Mouse (Mus musculus) midbrain, postnatal 0 days (tissue): Measurements from ENCODE around the gene Kif11. TPM values are rescaled to one million over a fixed set of nuclear protein-coding genes. Genes with fewer than 3 reads are reported as not detected.

Experiments used
- ATAC-seq: fragments of 200-750 bp; cut with Nextera tagmentation; 2 replicates; pipeline ENCODE4 v1.8.0; 2017; ENCODE audit warnings: moderate number of reproducible peaks, mild to moderate bottlenecking, moderate TSS enrichment, moderate library complexity; ENCODE audit not compliant: low FRiP score
- DNase-seq: peaks from one replicate; pipeline ENCODE4 v3.0.0-alpha.2; 2015; ENCODE audit warnings: low spot score
- H3K27ac ChIP-seq: fragments of 300-500 bp; sonication (generic); 2 replicates; pipeline ENCODE4 v1.5.1; 2014; ENCODE audit warnings: low read depth, mild to moderate bottlenecking, low read length, mixed read lengths
- H3K27me3 ChIP-seq: fragments of 300-500 bp; sonication (generic); 2 replicates; pipeline ENCODE4 v1.6.1; 2014; ENCODE audit warnings: low read length, control low read depth, mixed read lengths; ENCODE audit not compliant: insufficient read depth
- H3K36me3 ChIP-seq: fragments of 300-500 bp; sonication (generic); 2 replicates; pipeline ENCODE4 v1.6.1; 2014; ENCODE audit warnings: low read length, control low read depth, mixed read lengths; ENCODE audit not compliant: insufficient read depth
- H3K4me1 ChIP-seq: fragments of 300-500 bp; sonication (generic); 2 replicates; pipeline ENCODE4 v1.6.1; 2014; ENCODE audit warnings: mild to moderate bottlenecking, control low read depth, antibody characterized with exemption, low read length, mixed read lengths; ENCODE audit not compliant: insufficient read depth
- H3K4me2 ChIP-seq: fragments of 300-500 bp; sonication (generic); 2 replicates; pipeline ENCODE4 v1.6.1; 2014; ENCODE audit warnings: low read depth, mild to moderate bottlenecking, low read length, mixed read lengths; ENCODE audit not compliant: poor library complexity, severe bottlenecking
- H3K4me3 ChIP-seq: fragments of 300-500 bp; sonication (generic); 2 replicates; pipeline ENCODE4 v1.5.1; 2014; ENCODE audit warnings: low read depth, mild to moderate bottlenecking, low read length, moderate library complexity
- H3K9ac ChIP-seq: fragments of 300-500 bp; sonication (generic); replicated peaks from 2 replicates; pipeline ENCODE4 v1.6.1; 2014; ENCODE audit warnings: mild to moderate bottlenecking, low read length, moderate library complexity, mixed read lengths; ENCODE audit not compliant: poor library complexity, severe bottlenecking
- H3K9me3 ChIP-seq: fragments of 300-500 bp; sonication (generic); 2 replicates; pipeline ENCODE4 v1.6.1; 2016; ENCODE audit warnings: low read length, control low read depth
- CTCF ChIP-seq: IDR thresholded peaks from 2 replicates; pipeline ENCODE4 v1.5.1; 2016; ENCODE audit warnings: antibody characterized with exemption, mild to moderate bottlenecking
- WGBS: fragments of 180-500 bp; shearing (Covaris S2); extraction: QIAGEN DNeasy Blood & Tissue Kit; methylation state at CpG from one replicate; pipeline ENCODE4 v1.1.7; 2014; 5-methylcytosine and 5-hydroxymethylcytosine counted together
- polyA plus RNA-seq: library from polyadenylated mRNA; unstranded; fragments of >200 nt; fragmentation: Nextera tagmentation; extraction: Ambion mirVana; gene quantifications from 2 replicates; pipeline ENCODE4 v1.2.1, GENCODE M21; 2015
- total RNA-seq: library from RNA; depleted of rRNA; stranded (reverse); fragments of >200 nt; gene quantifications from 2 replicates; pipeline ENCODE4 v1.2.3, GENCODE M21; 2014

Kif11 gene
- total and polyA plus RNA-seq, 2 experiments from 2014 or later, result 2.9 to 7.5 TPM

GRCm38 (mm10) chr19:37386126-37386525 is 9.9 kb downstream of the Kif11 start:
- TF ChIP-seq CTCF, result no peak
- H3K27ac ChIP-seq, result no peak overlapping the region
- no peak overlapping the region for H3K4me2 ChIP-seq
- no peaks in the 10 kb centered on the region for H3K36me3 ChIP-seq
- H3K4me3 ChIP-seq, result no peak overlapping the region
- DNase-seq (no peak), ATAC-seq (no peak)
- 83% methylated on average over 3 of the region's 3 CpGs for WGBS
- no peak overlapping the region for H3K9ac ChIP-seq
- H3K9me3 ChIP-seq, result no peaks in the 10 kb centered on the region
- H3K27me3 ChIP-seq, result no peaks in the 10 kb centered on the region
- no peaks in the 10 kb centered on the region for H3K4me1 ChIP-seq

DNA sequence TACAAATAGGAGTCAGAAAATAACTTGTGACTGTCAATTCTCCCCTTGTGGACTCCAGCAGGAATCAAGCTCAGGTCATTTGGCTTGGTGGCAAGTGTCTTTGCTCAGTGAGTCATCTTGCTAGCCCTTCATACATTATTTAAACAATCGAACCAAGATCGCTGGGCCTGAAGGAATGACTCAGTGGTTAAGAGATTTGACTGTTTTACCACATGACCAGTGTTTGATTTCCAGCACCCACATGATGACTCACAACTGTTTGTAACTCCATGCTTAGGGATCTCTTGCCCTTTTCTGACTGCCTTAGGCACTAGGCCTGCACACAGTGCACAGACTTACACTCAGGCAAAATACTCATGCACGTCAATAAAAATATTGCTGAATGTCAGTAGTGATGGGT is 15.7 kb downstream of the Kif11 start:
- WGBS, result over 99% methylated on average over 3 of the region's 3 CpGs
- Histone ChIP-seq H3K4me3 (no peak overlapping the region), H3K4me2 (no peak overlapping the region), H3K27ac (no peak overlapping the region), H3K9ac (no peak overlapping the region), H3K27me3 (no peaks in the 10 kb centered on the region), H3K9me3 (no peaks in the 10 kb centered on the region), H3K4me1 (no peaks in the 10 kb centered on the region), H3K36me3 (no peaks in the 10 kb centered on the region)
- TF ChIP-seq CTCF, result no peak
- ATAC-seq, result no peak
- no peak for DNase-seq

DNA sequence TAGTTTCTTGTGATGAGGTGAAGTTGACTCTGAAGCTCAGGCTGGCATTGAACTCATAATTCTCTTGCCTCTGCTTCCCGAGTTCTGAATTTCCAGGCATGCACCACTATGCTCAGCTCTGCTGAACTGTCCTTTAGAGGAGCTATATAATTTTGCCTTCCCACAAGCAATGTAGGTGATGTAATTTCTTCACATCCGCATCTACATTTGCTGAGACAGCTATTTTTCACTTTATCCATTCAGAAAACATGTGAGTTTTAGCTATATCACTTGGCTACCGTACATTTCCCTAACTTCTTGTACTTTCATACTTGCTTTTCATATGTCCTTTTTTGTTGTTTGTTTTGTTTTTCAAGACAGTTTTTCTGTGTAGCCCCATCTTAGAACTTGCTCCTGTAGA is 20.1 kb downstream of the Kif11 start:
- no peaks in the 10 kb centered on the region for H3K27me3 ChIP-seq
- H3K27ac ChIP-seq, result no peak overlapping the region
- no peaks in the 10 kb centered on the region for H3K9me3 ChIP-seq
- H3K4me3 ChIP-seq, result no peak overlapping the region
- no peaks in the 10 kb centered on the region for H3K36me3 ChIP-seq
- H3K4me1 ChIP-seq, result no peaks in the 10 kb centered on the region
- ATAC-seq, result no peak
- no peak overlapping the region for H3K9ac ChIP-seq
- 94% methylated on average over 3 of the region's 3 CpGs for WGBS
- TF ChIP-seq CTCF, result no peak
- DNase-seq, result no peak
- H3K4me2 ChIP-seq, result no peak overlapping the region

- no peak for ATAC-seq
- TF ChIP-seq CTCF, result no peak
- no peak overlapping the region for H3K4me2 ChIP-seq
- no peak overlapping the region for H3K4me3 ChIP-seq
- H3K9me3 ChIP-seq, result no peaks in the 10 kb centered on the region
- no peak overlapping the region for H3K27ac ChIP-seq
- H3K27me3 ChIP-seq, result no peaks in the 10 kb centered on the region
- no peaks in the 10 kb centered on the region for H3K4me1 ChIP-seq
- no peak overlapping the region for H3K9ac ChIP-seq
- no peaks in the 10 kb centered on the region for H3K36me3 ChIP-seq
- DNase-seq, result no peak
- WGBS, result 78% methylated on average over 6 of the region's 6 CpGs
Observed at GRCm38 (mm10) chr19:37400936-37401335, 24.7 kb downstream of the Kif11 start.

GRCm38 (mm10) chr19:37418294-37418693 is 42.1 kb downstream of the Kif11 start:
- no peaks in the 10 kb centered on the region for H3K27me3 ChIP-seq
- WGBS, result 85% methylated on average over 4 of the region's 4 CpGs

GRCm38 (mm10) chr19:37419613-37420012 is 43.4 kb downstream of the Kif11 start:
- 60% methylated on average over 3 of the region's 3 CpGs for WGBS
- TF ChIP-seq CTCF, result peak; percentile 74
- Histone ChIP-seq H3K4me3 (no peak overlapping the region), H3K27ac (no peak overlapping the region), H3K36me3 (no peaks in the 10 kb centered on the region), H3K9ac (no peak overlapping the region), H3K27me3 (no peaks in the 10 kb centered on the region), H3K4me1 (no peaks in the 10 kb centered on the region), H3K4me2 (no peak overlapping the region), H3K9me3 (no peaks in the 10 kb centered on the region)
- ATAC-seq, result no peak
- DNase-seq, result peak; percentile 70

More at GRCm38 (mm10) chr19:37418294-37418693, 42.1 kb downstream of the Kif11 start:
- no peak overlapping the region for H3K4me3 ChIP-seq
- ATAC-seq (no peak), DNase-seq (peak; percentile 61)
- H3K4me2 ChIP-seq, result no peak overlapping the region
- H3K27ac ChIP-seq, result no peak overlapping the region
- TF ChIP-seq CTCF, result peak; percentile 73
- H3K36me3 ChIP-seq, result no peaks in the 10 kb centered on the region
- H3K9ac ChIP-seq, result no peak overlapping the region
- H3K9me3 ChIP-seq, result no peaks in the 10 kb centered on the region
- H3K4me1 ChIP-seq, result no peaks in the 10 kb centered on the region
